Mouse (Mus musculus) small intestine, adult 2 months (tissue): ENCODE measurements around the gene Fchsd2.

Experiments
- CTCF ChIP-seq: fragments of 200-500 bp; IDR thresholded peaks from 2 replicates; pipeline ENCODE4 v1.5.1; 2012; ENCODE audit warnings: low read depth, mild to moderate bottlenecking, control low read depth, inconsistent platforms, low read length, moderate library complexity, mixed read lengths; ENCODE audit not compliant: insufficient replicate concordance, insufficient read length; ENCODE audit errors: extremely low read depth
- POLR2A ChIP-seq: fragments of 200-500 bp; IDR thresholded peaks from 2 replicates; pipeline ENCODE4 v1.6.1; 2012; ENCODE audit warnings: low read depth, mild to moderate bottlenecking, control low read depth, inconsistent platforms, low read length, moderate library complexity

GRCm38 (mm10) chr7:101114328-101114727, 21.7 kb downstream of the Fchsd2 start:
- TF ChIP-seq CTCF: no peak
- TF ChIP-seq POLR2A: no peak
